Mouse (Mus musculus) limb, embryonic 14.5 days (tissue): ENCODE results near the gene Ccnb1ip1. TPM values are rescaled to one million over a fixed set of nuclear protein-coding genes. Genes with fewer than 3 reads are reported as not detected.

Source experiments
- ATAC-seq: fragments of 200-750 bp; cut with Nextera tagmentation; 2 replicates; pipeline ENCODE4 v1.8.0; 2017; ENCODE audit warnings: low read depth, moderate number of reproducible peaks, moderate TSS enrichment; ENCODE audit not compliant: low FRiP score
- DNase-seq: peaks from one replicate; pipeline ENCODE4 v3.0.0-alpha.2; 2015; ENCODE audit warnings: low spot score
- H3K27ac ChIP-seq: fragments of 300-500 bp; sonication (generic); replicated peaks from 2 replicates; pipeline ENCODE4 v1.5.1; 2014; ENCODE audit warnings: low read depth, mild to moderate bottlenecking, low read length, moderate library complexity, mixed read lengths
- H3K27me3 ChIP-seq: fragments of 300-500 bp; sonication (generic); 2 replicates; pipeline ENCODE4 v1.6.1; 2014; ENCODE audit warnings: low read length, mixed read lengths; ENCODE audit not compliant: control insufficient read depth, insufficient read depth
- H3K36me3 ChIP-seq: fragments of 300-500 bp; sonication (generic); 2 replicates; pipeline ENCODE4 v1.6.1; 2014; ENCODE audit warnings: mild to moderate bottlenecking, low read length, moderate library complexity, mixed read lengths; ENCODE audit not compliant: control insufficient read depth, insufficient read depth
- H3K4me1 ChIP-seq: fragments of 300-500 bp; sonication (generic); 2 replicates; pipeline ENCODE4 v1.6.1; 2014; ENCODE audit warnings: antibody characterized with exemption, low read length, mixed read lengths; ENCODE audit not compliant: control insufficient read depth, insufficient read depth
- H3K4me2 ChIP-seq: fragments of 300-500 bp; sonication (generic); replicated peaks from 2 replicates; pipeline ENCODE4 v1.6.1; 2014; ENCODE audit warnings: low read depth, mild to moderate bottlenecking, low read length, moderate library complexity; ENCODE audit not compliant: severe bottlenecking
- H3K4me3 ChIP-seq: fragments of 300-500 bp; sonication (generic); replicated peaks from 2 replicates; pipeline ENCODE4 v1.5.1; 2014; ENCODE audit warnings: low read length
- H3K9ac ChIP-seq: fragments of 300-500 bp; sonication (generic); 2 replicates; pipeline ENCODE4 v1.6.1; 2014; ENCODE audit warnings: mild to moderate bottlenecking, low read depth, low read length, moderate library complexity; ENCODE audit not compliant: severe bottlenecking
- H3K9me3 ChIP-seq: fragments of 300-500 bp; sonication (generic); 2 replicates; pipeline ENCODE4 v1.6.1; 2016; ENCODE audit warnings: low read length; ENCODE audit not compliant: control insufficient read depth
- POLR2A ChIP-seq: fragments of 200-500 bp; IDR thresholded peaks from 2 replicates; pipeline ENCODE4 v1.8.0; 2012; ENCODE audit warnings: inconsistent platforms, mild to moderate bottlenecking, moderate library complexity, borderline replicate concordance; ENCODE audit not compliant: insufficient read depth, insufficient read length; ENCODE audit errors: extremely low read depth
- WGBS: fragments of 180-500 bp; shearing (Covaris S2); extraction: QIAGEN DNeasy Blood & Tissue Kit; methylation state at CpG from one replicate; pipeline ENCODE4 v1.1.7; 2014; 5-methylcytosine and 5-hydroxymethylcytosine counted together
- polyA plus RNA-seq, 2 experiments: library from polyadenylated mRNA; depleted of rRNA in 1 of 2; stranded (reverse) in 1 of 2; unstranded in 1 of 2; fragments of >200 nt; fragmentation: Nextera tagmentation in 1 of 2; extraction: Ambion mirVana in 1 of 2; gene quantifications; 2 replicates each; pipeline versions ENCODE4 v1.2.1 to v1.2.3; 2012 to 2014

Gene Ccnb1ip1
- polyA plus RNA-seq, 2 experiments = not detected

DNA sequence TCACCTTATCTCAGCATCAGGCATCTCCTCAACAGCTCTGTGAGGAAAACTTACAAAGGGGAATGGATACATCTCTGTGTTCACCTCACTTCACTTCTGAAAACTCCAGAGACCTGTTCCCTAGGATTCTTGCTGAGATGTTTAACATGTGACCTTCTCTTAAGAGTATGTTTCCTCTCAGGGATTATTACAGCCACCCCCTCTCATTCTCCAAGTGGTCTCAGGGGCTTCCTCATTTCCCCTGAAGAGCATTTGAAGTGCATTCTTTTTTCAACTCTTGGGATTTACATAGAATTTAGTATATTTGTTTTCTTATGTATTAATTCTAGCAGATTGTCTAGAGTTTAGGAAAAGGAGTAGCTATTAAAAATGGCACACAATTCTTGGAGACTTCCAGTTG is 62.5 kb downstream of the Ccnb1ip1 start, which contains the start of gene Olfr749:
Olfr749 (minus strand) TSS at position 101 of the 400 bp plus-strand sequence.
- H3K9me3 ChIP-seq = no peaks in the 10 kb centered on the region
- no peak within 1 kb of the TSS for H3K4me3 ChIP-seq
- TF ChIP-seq POLR2A = no peak
- no peak for DNase-seq
- no peak within 1 kb of the TSS for H3K9ac ChIP-seq
- no peaks in the 10 kb centered on the region for H3K4me1 ChIP-seq
- H3K36me3 ChIP-seq = no peaks in the 10 kb centered on the region
- no peak within 1 kb of the TSS for H3K27ac ChIP-seq
- no peak for ATAC-seq
- H3K4me2 ChIP-seq = no peak within 1 kb of the TSS
- H3K27me3 ChIP-seq = no peaks in the 10 kb centered on the region

DNA sequence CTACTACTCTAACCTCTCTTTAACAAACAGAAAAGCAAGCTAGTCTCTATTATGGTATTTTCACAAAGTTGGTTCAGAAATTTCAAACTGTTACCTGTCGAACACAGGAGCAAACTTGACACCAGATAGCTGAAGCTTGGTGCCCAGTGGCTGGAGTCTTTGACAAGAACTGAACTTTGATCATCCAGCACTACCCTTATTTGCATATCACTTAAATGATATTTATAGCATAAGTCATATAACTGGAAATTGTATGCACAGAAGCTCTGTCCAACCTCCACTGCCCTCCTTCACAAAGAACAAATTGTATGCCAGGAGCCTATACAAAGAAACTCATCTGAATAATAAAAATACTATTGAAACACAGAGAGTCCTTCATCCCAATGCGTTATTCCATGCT is 65.9 kb downstream of the Ccnb1ip1 start:
- Histone ChIP-seq H3K9ac (no peak overlapping the region), H3K4me1 (no peaks in the 10 kb centered on the region), H3K4me2 (no peak overlapping the region), H3K9me3 (no peaks in the 10 kb centered on the region), H3K4me3 (no peak overlapping the region), H3K27ac (no peak overlapping the region), H3K27me3 (no peaks in the 10 kb centered on the region), H3K36me3 (no peaks in the 10 kb centered on the region)
- no peak for TF ChIP-seq POLR2A
- WGBS = 74% methylated on average over 2 of the region's 2 CpGs
- no peak for DNase-seq
- no peak for ATAC-seq

DNA sequence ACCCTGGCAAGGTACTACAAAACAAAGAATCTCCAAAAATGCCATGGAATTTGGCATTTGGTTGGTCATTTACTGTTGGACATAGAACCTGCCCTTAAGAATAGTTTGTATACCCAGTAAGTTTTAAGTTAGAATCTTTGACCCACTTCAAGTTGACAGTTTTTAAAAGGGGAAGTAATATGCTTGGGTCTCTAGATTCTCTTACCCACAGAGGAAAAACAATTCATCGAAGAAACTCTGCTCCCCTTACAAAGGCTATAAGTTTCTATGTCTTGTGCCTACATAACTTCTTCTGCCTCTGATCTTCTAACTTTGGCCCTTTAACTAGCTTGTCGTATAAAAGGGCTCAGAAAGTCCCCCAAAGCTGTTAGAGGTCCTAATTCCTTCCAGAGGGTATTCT is 67.2 kb downstream of the Ccnb1ip1 start:
- Histone ChIP-seq H3K9ac (no peak overlapping the region), H3K4me3 (no peak overlapping the region), H3K36me3 (no peaks in the 10 kb centered on the region), H3K9me3 (no peaks in the 10 kb centered on the region), H3K27ac (no peak overlapping the region), H3K4me2 (no peak overlapping the region), H3K27me3 (no peaks in the 10 kb centered on the region), H3K4me1 (no peaks in the 10 kb centered on the region)
- WGBS = 57% methylated on average over 2 of the region's 2 CpGs
- no peak for DNase-seq
- ATAC-seq = no peak
- no peak for TF ChIP-seq POLR2A

Other genes starting within 250 kb of the Ccnb1ip1 start
- gene Olfr744, start 192.9 kb downstream of the Ccnb1ip1 start, polyA plus RNA-seq (2012; rRNA removed) = not detected in 2 replicates
- not detected in 2 replicates for gene Olfr744, start 192.9 kb downstream of the Ccnb1ip1 start, polyA plus RNA-seq (2014; fragmentation: Nextera tagmentation; extraction: Ambion mirVana)
- not detected in 2 replicates for gene Olfr745, start 168.3 kb downstream of the Ccnb1ip1 start, polyA plus RNA-seq (2012; rRNA removed)
- gene Olfr745, start 168.3 kb downstream of the Ccnb1ip1 start, polyA plus RNA-seq (2014; fragmentation: Nextera tagmentation; extraction: Ambion mirVana) = not detected in 2 replicates
- gene Olfr746, start 160.6 kb downstream of the Ccnb1ip1 start, polyA plus RNA-seq (2012; rRNA removed) = not detected in 2 replicates
- gene Olfr746, start 160.6 kb downstream of the Ccnb1ip1 start, polyA plus RNA-seq (2014; fragmentation: Nextera tagmentation; extraction: Ambion mirVana) = not detected in 2 replicates
- gene Olfr747, start 114.5 kb downstream of the Ccnb1ip1 start, polyA plus RNA-seq (2012; rRNA removed) = not detected in 2 replicates
- gene Olfr747, start 114.5 kb downstream of the Ccnb1ip1 start, polyA plus RNA-seq (2014; fragmentation: Nextera tagmentation; extraction: Ambion mirVana) = not detected in 2 replicates
- gene Olfr748, start 100.4 kb downstream of the Ccnb1ip1 start, polyA plus RNA-seq (2012; rRNA removed) = not detected in 2 replicates
- gene Olfr748, start 100.4 kb downstream of the Ccnb1ip1 start, polyA plus RNA-seq (2014; fragmentation: Nextera tagmentation; extraction: Ambion mirVana) = not detected in 2 replicates
- not detected in 2 replicates for gene Olfr749, start 62.6 kb downstream of the Ccnb1ip1 start, polyA plus RNA-seq (2012; rRNA removed)
- not detected in 2 replicates for gene Olfr749, start 62.6 kb downstream of the Ccnb1ip1 start, polyA plus RNA-seq (2014; fragmentation: Nextera tagmentation; extraction: Ambion mirVana)
- gene Ttc5, start 22.2 kb downstream of the Ccnb1ip1 start, polyA plus RNA-seq (2012; rRNA removed) = 75.6 and 77.4 TPM in 2 replicates
- gene Ttc5, start 22.2 kb downstream of the Ccnb1ip1 start, polyA plus RNA-seq (2014; fragmentation: Nextera tagmentation; extraction: Ambion mirVana) = 63.2 and 67.6 TPM in 2 replicates
- gene Parp2, start 109 bp upstream of the Ccnb1ip1 start, polyA plus RNA-seq (2012; rRNA removed) = 65.4 and 86.6 TPM in 2 replicates
- gene Parp2, start 109 bp upstream of the Ccnb1ip1 start, polyA plus RNA-seq (2014; fragmentation: Nextera tagmentation; extraction: Ambion mirVana) = 54.0 and 57.8 TPM in 2 replicates
- 9.5 and 13.0 TPM in 2 replicates for gene Tep1, start 62.8 kb upstream of the Ccnb1ip1 start, polyA plus RNA-seq (2012; rRNA removed)
- 8.3 and 10.5 TPM in 2 replicates for gene Tep1, start 62.8 kb upstream of the Ccnb1ip1 start, polyA plus RNA-seq (2014; fragmentation: Nextera tagmentation; extraction: Ambion mirVana)
- 0.17 and 0.28 TPM in 2 replicates for gene Klhl33, start 89.8 kb upstream of the Ccnb1ip1 start, polyA plus RNA-seq (2012; rRNA removed)
- gene Klhl33, start 89.8 kb upstream of the Ccnb1ip1 start, polyA plus RNA-seq (2014; fragmentation: Nextera tagmentation; extraction: Ambion mirVana) = 0.08 and 0.11 TPM in 2 replicates
- gene Osgep, start 117.2 kb upstream of the Ccnb1ip1 start, polyA plus RNA-seq (2012; rRNA removed) = 116 and 137 TPM in 2 replicates
- gene Osgep, start 117.2 kb upstream of the Ccnb1ip1 start, polyA plus RNA-seq (2014; fragmentation: Nextera tagmentation; extraction: Ambion mirVana) = 163 and 164 TPM in 2 replicates
- gene Apex1, start 117.2 kb upstream of the Ccnb1ip1 start, polyA plus RNA-seq (2012; rRNA removed) = 127 and 143 TPM in 2 replicates
- 218 and 219 TPM in 2 replicates for gene Apex1, start 117.2 kb upstream of the Ccnb1ip1 start, polyA plus RNA-seq (2014; fragmentation: Nextera tagmentation; extraction: Ambion mirVana)
- gene Pip4p1, start 123.1 kb upstream of the Ccnb1ip1 start, polyA plus RNA-seq (2012; rRNA removed) = 82.3 and 122 TPM in 2 replicates
- 50.3 and 54.0 TPM in 2 replicates for gene Pip4p1, start 123.1 kb upstream of the Ccnb1ip1 start, polyA plus RNA-seq (2014; fragmentation: Nextera tagmentation; extraction: Ambion mirVana)
- 37.7 and 42.1 TPM in 2 replicates for gene Pnp, start 123.3 kb upstream of the Ccnb1ip1 start, polyA plus RNA-seq (2012; rRNA removed)
- 52.4 and 52.6 TPM in 2 replicates for gene Pnp, start 123.3 kb upstream of the Ccnb1ip1 start, polyA plus RNA-seq (2014; fragmentation: Nextera tagmentation; extraction: Ambion mirVana)
- gene Gm49342, start 136.8 kb upstream of the Ccnb1ip1 start, polyA plus RNA-seq (2012; rRNA removed) = 42.1 and 42.8 TPM in 2 replicates
- gene Gm49342, start 136.8 kb upstream of the Ccnb1ip1 start, polyA plus RNA-seq (2014; fragmentation: Nextera tagmentation; extraction: Ambion mirVana) = not detected in 2 replicates
- 0.15 and 0.31 TPM in 2 replicates for gene Pnp2, start 148.3 kb upstream of the Ccnb1ip1 start, polyA plus RNA-seq (2012; rRNA removed)
- gene Pnp2, start 148.3 kb upstream of the Ccnb1ip1 start, polyA plus RNA-seq (2014; fragmentation: Nextera tagmentation; extraction: Ambion mirVana) = 0.37 and 0.39 TPM in 2 replicates
- gene Rnase10, start 200.0 kb upstream of the Ccnb1ip1 start, polyA plus RNA-seq (2012; rRNA removed) = 0.13 and 0.18 TPM in 2 replicates
- gene Rnase10, start 200.0 kb upstream of the Ccnb1ip1 start, polyA plus RNA-seq (2014; fragmentation: Nextera tagmentation; extraction: Ambion mirVana) = not detected in 2 replicates
- 0.05 TPM in 1 of 2 replicates, not detected in the other for gene Rnase9, start 234.1 kb upstream of the Ccnb1ip1 start, polyA plus RNA-seq (2012; rRNA removed)
- gene Rnase9, start 234.1 kb upstream of the Ccnb1ip1 start, polyA plus RNA-seq (2014; fragmentation: Nextera tagmentation; extraction: Ambion mirVana) = not detected in 2 replicates
- gene Rnase11, start 242.4 kb upstream of the Ccnb1ip1 start, polyA plus RNA-seq (2012; rRNA removed) = not detected in 2 replicates
- not detected in 2 replicates for gene Rnase11, start 242.4 kb upstream of the Ccnb1ip1 start, polyA plus RNA-seq (2014; fragmentation: Nextera tagmentation; extraction: Ambion mirVana)
- gene Rnase12, start 249.9 kb upstream of the Ccnb1ip1 start, polyA plus RNA-seq (2012; rRNA removed) = 0.14 and 0.17 TPM in 2 replicates
- gene Rnase12, start 249.9 kb upstream of the Ccnb1ip1 start, polyA plus RNA-seq (2014; fragmentation: Nextera tagmentation; extraction: Ambion mirVana) = not detected in 2 replicates